Mouse (Mus musculus) forebrain, embryonic 15.5 days (tissue): Measurements from ENCODE around the gene Col4a2. TPM values are rescaled to one million over a fixed set of nuclear protein-coding genes. Genes with fewer than 3 reads are reported as not detected.

Source experiments
- ATAC-seq: fragments of 200-750 bp; cut with Nextera tagmentation; replicated peaks from 2 replicates; pipeline ENCODE4 v1.8.0; 2017; ENCODE audit warnings: mild to moderate bottlenecking, moderate TSS enrichment, moderate library complexity
- H3K27ac ChIP-seq: fragments of 300-500 bp; sonication (generic); replicated peaks from 2 replicates; pipeline ENCODE4 v1.5.1; 2015; ENCODE audit warnings: mild to moderate bottlenecking, inconsistent platforms
- H3K27me3 ChIP-seq: fragments of 300-500 bp; sonication (generic); 2 replicates; pipeline ENCODE4 v1.6.1; 2015; ENCODE audit warnings: inconsistent platforms
- H3K36me3 ChIP-seq: fragments of 300-500 bp; sonication (generic); 2 replicates; pipeline ENCODE4 v1.6.1; 2015; ENCODE audit warnings: mild to moderate bottlenecking, inconsistent platforms
- H3K4me1 ChIP-seq: fragments of 300-500 bp; sonication (generic); 2 replicates; pipeline ENCODE4 v1.6.1; 2015; ENCODE audit warnings: inconsistent platforms
- H3K4me2 ChIP-seq: fragments of 300-500 bp; sonication (generic); replicated peaks from 2 replicates; pipeline ENCODE4 v1.6.1; 2015; ENCODE audit warnings: mild to moderate bottlenecking, inconsistent platforms
- H3K4me3 ChIP-seq: fragments of 300-500 bp; sonication (generic); 2 replicates; pipeline ENCODE4 v1.5.1; 2015; ENCODE audit warnings: mild to moderate bottlenecking, inconsistent platforms
- H3K9ac ChIP-seq: fragments of 300-500 bp; sonication (generic); replicated peaks from 2 replicates; pipeline ENCODE4 v1.6.1; 2015; ENCODE audit warnings: mild to moderate bottlenecking, inconsistent platforms
- H3K9me3 ChIP-seq: fragments of 300-500 bp; sonication (generic); 2 replicates; pipeline ENCODE4 v1.6.1; 2016; ENCODE audit warnings: inconsistent platforms
- WGBS: fragments of 180-500 bp; shearing (Covaris S2); methylation state at CpG from one replicate; pipeline ENCODE4 v1.1.7; 2015; ENCODE audit warnings: mixed read lengths; 5-methylcytosine and 5-hydroxymethylcytosine counted together
- polyA plus RNA-seq: library from polyadenylated mRNA; unstranded; fragments of >200 nt; fragmentation: Nextera tagmentation; extraction: Ambion mirVana; gene quantifications from 2 replicates; pipeline ENCODE4 v1.2.1, GENCODE M21; 2015

Gene Col4a2
- polyA plus RNA-seq, 1 experiment from 2014 or later: 28.7 TPM

- H3K9ac ChIP-seq: no peak overlapping the region
- no peaks in the 10 kb centered on the region for H3K4me1 ChIP-seq
- H3K4me2 ChIP-seq: no peak overlapping the region
- no peaks in the 10 kb centered on the region for H3K27me3 ChIP-seq
- no peak overlapping the region for H3K4me3 ChIP-seq
- 79% methylated on average over 12 of the region's 12 CpGs for WGBS
- H3K36me3 ChIP-seq: no peaks in the 10 kb centered on the region
- no peak overlapping the region for H3K27ac ChIP-seq
- no peak for ATAC-seq
- H3K9me3 ChIP-seq: no peaks in the 10 kb centered on the region
These were observed 13.9 kb upstream of the Col4a2 start for GRCm38 (mm10) chr8:11298531-11299316.

- 87% methylated on average over 3 of the region's 3 CpGs for WGBS
- H3K9ac ChIP-seq: no peak overlapping the region
- H3K4me1 ChIP-seq: no peaks in the 10 kb centered on the region
- no peaks in the 10 kb centered on the region for H3K9me3 ChIP-seq
- H3K4me3 ChIP-seq: no peak overlapping the region
- no peaks in the 10 kb centered on the region for H3K27me3 ChIP-seq
- no peak overlapping the region for H3K4me2 ChIP-seq
- H3K27ac ChIP-seq: no peak overlapping the region
- no peak for ATAC-seq
- no peaks in the 10 kb centered on the region for H3K36me3 ChIP-seq
These were observed 13.3 kb upstream of the Col4a2 start for GRCm38 (mm10) chr8:11299317-11299602.

- WGBS: 89% methylated on average over 8 of the region's 8 CpGs
- ATAC-seq: no peak
- H3K4me3 ChIP-seq: no peak overlapping the region
These were observed 12.2 kb upstream of the Col4a2 start for GRCm38 (mm10) chr8:11300436-11300835.

GRCm38 (mm10) chr8:11304027-11304601 is 8.5 kb upstream of the Col4a2 start:
- H3K36me3 ChIP-seq: no peaks in the 10 kb centered on the region
- no peak overlapping the region for H3K4me3 ChIP-seq
- H3K4me1 ChIP-seq: no peaks in the 10 kb centered on the region
- H3K9ac ChIP-seq: no peak overlapping the region
- 96% methylated on average over 6 of the region's 6 CpGs for WGBS
- H3K27ac ChIP-seq: no peak overlapping the region
- H3K27me3 ChIP-seq: no peaks in the 10 kb centered on the region
- no peak for ATAC-seq
- no peak overlapping the region for H3K4me2 ChIP-seq
- H3K9me3 ChIP-seq: no peaks in the 10 kb centered on the region

More at GRCm38 (mm10) chr8:11300436-11300835, 12.2 kb upstream of the Col4a2 start:
- Histone ChIP-seq H3K27me3 (no peaks in the 10 kb centered on the region), H3K4me1 (no peaks in the 10 kb centered on the region), H3K9me3 (no peaks in the 10 kb centered on the region), H3K9ac (no peak overlapping the region), H3K27ac (no peak overlapping the region), H3K4me2 (no peak overlapping the region), H3K36me3 (no peaks in the 10 kb centered on the region)

GRCm38 (mm10) chr8:11305539-11305938 is 7.1 kb upstream of the Col4a2 start:
- Histone ChIP-seq H3K9ac (no peak overlapping the region), H3K27me3 (no peaks in the 10 kb centered on the region), H3K4me3 (no peak overlapping the region), H3K36me3 (no peaks in the 10 kb centered on the region), H3K4me1 (no peaks in the 10 kb centered on the region), H3K4me2 (no peak overlapping the region), H3K9me3 (no peaks in the 10 kb centered on the region), H3K27ac (no peak overlapping the region)
- WGBS: 85% methylated on average over 1 of the region's 1 CpGs
- no peak for ATAC-seq

GRCm38 (mm10) chr8:11307451-11307850 is 5.2 kb upstream of the Col4a2 start:
- Histone ChIP-seq H3K27me3 (peaks cover 9% of the 10 kb centered on the region; the same call in 1 of the 2 replicates), H3K4me2 (no peak overlapping the region), H3K9ac (no peak overlapping the region), H3K4me3 (no peak overlapping the region), H3K27ac (no peak overlapping the region), H3K9me3 (no peaks in the 10 kb centered on the region), H3K36me3 (no peaks in the 10 kb centered on the region), H3K4me1 (peaks cover 5% of the 10 kb centered on the region)
- no peak for ATAC-seq
- 72% methylated on average over 7 of the region's 7 CpGs for WGBS

GRCm38 (mm10) chr8:11308570-11308998 is 4.0 kb upstream of the Col4a2 start:
- H3K4me2 ChIP-seq: no peak overlapping the region
- no peak for ATAC-seq
- no peak overlapping the region for H3K4me3 ChIP-seq
- peaks cover 15% of the 10 kb centered on the region for H3K4me1 ChIP-seq
- peaks cover 9% of the 10 kb centered on the region; the same call in 1 of the 2 replicates for H3K27me3 ChIP-seq
- no peaks in the 10 kb centered on the region for H3K9me3 ChIP-seq
- H3K27ac ChIP-seq: no peak overlapping the region
- 29% methylated on average over 7 of the region's 7 CpGs for WGBS
- no peaks in the 10 kb centered on the region for H3K36me3 ChIP-seq
- no peak overlapping the region for H3K9ac ChIP-seq

- H3K4me3 ChIP-seq: no peak overlapping the region
- H3K36me3 ChIP-seq: no peaks in the 10 kb centered on the region
- H3K4me2 ChIP-seq: no peak overlapping the region
- no peak overlapping the region for H3K27ac ChIP-seq
- peaks cover 15% of the 10 kb centered on the region; the same call in 1 of the 2 replicates for H3K27me3 ChIP-seq
- ATAC-seq: no peak
- H3K9ac ChIP-seq: no peak overlapping the region
- peaks cover 18% of the 10 kb centered on the region for H3K4me1 ChIP-seq
- no peaks in the 10 kb centered on the region for H3K9me3 ChIP-seq
- 55% methylated on average over 5 of the region's 5 CpGs for WGBS
These were observed 3.4 kb upstream of the Col4a2 start for GRCm38 (mm10) chr8:11309226-11309625.

- Histone ChIP-seq H3K36me3 (no peaks in the 10 kb centered on the region), H3K9ac (no peak overlapping the region), H3K4me3 (no peak overlapping the region), H3K27me3 (peaks cover 18% of the 10 kb centered on the region; the same call in 1 of the 2 replicates), H3K4me2 (no peak overlapping the region), H3K9me3 (no peaks in the 10 kb centered on the region), H3K4me1 (peaks cover 18% of the 10 kb centered on the region), H3K27ac (no peak overlapping the region)
- ATAC-seq: no peak
- 90% methylated on average over 2 of the region's 2 CpGs for WGBS
These were observed 2.6 kb upstream of the Col4a2 start for GRCm38 (mm10) chr8:11310049-11310448.

GRCm38 (mm10) chr8:11311681-11312348 is 790 bp upstream of the Col4a2 start:
- peaks cover 18% of the 10 kb centered on the region; the same call in 1 of the 2 replicates for H3K27me3 ChIP-seq

GRCm38 (mm10) chr8:11313176-11314111 is 839 bp downstream of the Col4a2 start:
- WGBS: 4% methylated on average over 45 of the region's 45 CpGs
- Histone ChIP-seq H3K27ac (no peak overlapping the region), H3K27me3 (peaks cover 18% of the 10 kb centered on the region; the same call in 1 of the 2 replicates)

More at GRCm38 (mm10) chr8:11311681-11312348, 790 bp upstream of the Col4a2 start:
- peak; percentile 52 for ATAC-seq
- Histone ChIP-seq H3K4me3 (peak overlapping the region; percentile 67), H3K36me3 (no peaks in the 10 kb centered on the region), H3K9ac (peak overlapping the region; percentile 71), H3K4me2 (peak overlapping the region; percentile 95), H3K9me3 (no peaks in the 10 kb centered on the region), H3K27ac (no peak overlapping the region; the same call in 1 of the 2 replicates), H3K4me1 (peaks cover 18% of the 10 kb centered on the region)
- WGBS: 3% methylated on average over 34 of the region's 34 CpGs

More at GRCm38 (mm10) chr8:11313176-11314111, 839 bp downstream of the Col4a2 start:
- peak; percentile 47; the same call in 1 of the 2 replicates for ATAC-seq
- H3K4me1 ChIP-seq: peaks cover 18% of the 10 kb centered on the region
- peak overlapping the region; percentile 95 for H3K4me2 ChIP-seq
- H3K4me3 ChIP-seq: peak overlapping the region; percentile 67
- no peaks in the 10 kb centered on the region for H3K9me3 ChIP-seq
- no peaks in the 10 kb centered on the region for H3K36me3 ChIP-seq
- H3K9ac ChIP-seq: peak overlapping the region; percentile 71
